Mouse (Mus musculus) kidney, postnatal 14 days (tissue): Measurements from ENCODE around the gene Gm6899.

ENCODE experiments used
- DNase-seq: peaks from one replicate; pipeline ENCODE4 v3.0.0; 2022; ENCODE audit warnings: mixed read lengths

Gene Gm6899

DNA sequence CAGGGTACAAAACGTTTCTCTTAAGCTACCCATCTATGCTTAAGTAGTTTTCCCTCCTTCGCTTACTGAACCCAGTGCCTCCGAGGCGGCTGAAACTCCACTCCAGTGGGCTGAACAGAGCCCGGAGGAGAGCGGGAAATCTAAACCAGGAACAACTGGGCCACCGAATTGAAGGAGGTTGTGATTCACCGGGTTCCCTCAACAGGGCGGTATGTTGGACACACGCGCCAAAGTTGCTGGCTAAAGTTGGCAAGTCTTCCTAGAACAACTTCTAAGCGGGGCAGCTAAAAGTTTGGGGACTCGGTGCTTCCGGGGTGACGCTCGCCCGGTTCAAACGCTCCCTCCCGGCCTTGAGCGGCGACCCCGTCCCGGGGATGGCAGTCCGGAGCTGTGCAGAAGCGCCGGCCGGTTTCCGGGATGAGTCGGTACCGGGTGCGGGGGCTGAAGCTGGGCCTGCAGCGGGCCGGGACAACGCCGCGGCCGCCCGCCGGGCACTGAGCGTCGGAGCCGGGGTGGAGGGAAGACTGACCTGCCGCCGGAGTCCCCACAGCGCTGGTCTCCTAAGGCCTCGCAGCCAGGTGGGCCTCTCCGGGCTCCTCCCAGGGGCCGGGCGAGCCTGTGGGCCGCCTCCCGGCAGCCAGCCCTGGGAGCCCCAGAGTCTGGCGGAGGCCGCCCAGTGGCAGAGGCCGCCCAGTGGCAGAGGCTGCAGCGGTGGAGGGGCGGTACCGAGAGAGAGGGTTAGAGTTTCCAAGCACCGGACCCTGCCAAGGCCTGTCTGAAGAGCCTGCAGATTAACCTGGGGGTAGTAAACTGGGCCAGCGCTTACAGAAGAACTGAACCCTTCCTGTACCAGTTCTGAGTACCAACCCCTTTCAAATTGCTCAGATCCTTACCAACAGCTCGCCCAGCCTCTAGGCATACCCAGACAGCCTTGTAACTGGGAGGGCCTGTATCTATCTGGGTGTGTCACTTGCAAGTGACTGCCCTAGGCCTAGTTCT lies at the start of gene Gm6899, which contains the start of gene Vrk2:
Gene Gm6899, plus strand, starts transcription at position 181 of the 999 bp plus-strand sequence.
Gene Vrk2, minus strand, starts transcription at position 939 of the 999 bp plus-strand sequence.
- DNase-seq: peak; percentile 90

DNA sequence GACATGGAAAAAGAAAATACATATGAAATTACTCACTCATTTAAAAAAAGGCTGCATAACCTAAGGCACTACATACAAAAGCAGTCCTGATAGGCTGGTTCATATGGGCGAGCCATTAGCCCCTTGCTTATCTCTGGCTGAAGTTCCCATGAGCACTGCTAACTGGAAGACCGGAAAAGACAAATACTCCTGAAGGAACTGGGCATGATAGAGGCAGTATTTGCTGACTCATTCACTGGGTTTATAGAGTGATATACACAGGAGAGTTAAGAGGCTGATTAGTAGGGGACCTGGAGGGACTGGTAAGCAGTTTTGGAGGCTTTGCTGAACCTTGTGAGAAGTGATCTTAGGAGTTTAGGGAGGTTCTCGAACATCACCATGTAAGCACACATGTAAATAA lies 41.5 kb upstream of the Gm6899 start:
- DNase-seq: no peak

GRCm38 (mm10) chr11:26585409-26586366 lies 7.4 kb upstream of the Gm6899 start:
- no peak for DNase-seq

DNA sequence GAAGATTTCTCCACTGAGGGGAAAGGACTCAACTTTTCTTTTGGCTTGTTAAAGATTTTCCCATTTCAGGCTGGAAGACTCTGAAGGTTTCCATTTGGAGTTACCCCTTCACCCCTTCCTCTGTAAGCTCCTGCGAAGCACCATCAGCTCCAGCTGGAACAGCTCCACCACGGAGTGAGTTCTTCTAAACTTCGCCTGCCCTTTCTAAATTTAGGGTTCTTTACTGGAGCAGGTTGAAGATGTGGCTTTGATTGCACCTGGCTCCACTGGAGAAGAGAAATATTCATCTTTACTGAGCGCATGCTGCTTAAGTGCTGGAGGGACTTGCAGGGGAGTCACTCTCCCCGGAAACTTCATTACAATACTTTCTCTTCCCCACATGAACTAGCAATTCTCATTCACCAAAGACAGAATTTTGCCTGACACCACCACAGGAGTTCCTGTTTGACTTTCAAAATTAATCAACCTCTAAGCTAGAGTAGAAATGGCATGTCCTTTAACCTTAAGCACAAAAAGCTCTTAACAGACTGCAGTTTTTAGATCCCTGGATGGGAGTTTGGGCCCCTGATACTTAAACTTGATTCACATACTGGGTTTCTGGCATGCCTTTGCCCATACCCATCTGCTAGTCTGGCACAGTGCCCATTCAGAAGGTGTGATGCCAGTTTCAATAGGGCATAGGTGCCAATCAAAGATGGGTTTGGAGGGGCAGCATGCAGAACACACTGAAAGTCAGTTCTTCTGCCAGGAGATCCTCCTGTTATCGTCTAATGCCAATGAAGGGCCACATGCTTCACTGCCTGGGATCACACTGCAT lies 6.5 kb upstream of the Gm6899 start:
- no peak for DNase-seq

- DNase-seq: no peak
Measured at GRCm38 (mm10) chr11:26587184-26587524, 5.9 kb upstream of the Gm6899 start.

GRCm38 (mm10) chr11:26592395-26593053 lies 517 bp upstream of the Gm6899 start:
- peak; percentile 8 for DNase-seq

DNA sequence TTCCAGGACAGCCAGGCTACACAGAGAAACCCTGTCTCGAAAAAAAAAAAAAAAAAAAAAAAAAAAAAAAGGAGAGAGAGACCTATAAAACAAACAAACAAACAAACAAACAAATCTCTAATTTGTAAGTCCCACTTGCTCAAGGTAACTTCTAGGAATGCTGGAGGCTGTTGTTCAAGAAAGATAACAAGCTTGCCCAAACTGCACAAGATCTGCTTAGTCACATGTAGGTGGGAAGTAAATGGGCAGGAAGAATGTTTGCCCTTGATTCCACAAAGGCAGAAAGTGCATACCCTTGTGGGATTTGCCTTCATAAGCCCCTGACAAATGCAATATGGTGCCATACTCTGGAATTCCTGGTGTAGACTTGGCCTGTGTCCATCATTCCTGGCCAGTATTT lies 1.4 kb downstream of the Gm6899 start:
- DNase-seq: no peak

DNA sequence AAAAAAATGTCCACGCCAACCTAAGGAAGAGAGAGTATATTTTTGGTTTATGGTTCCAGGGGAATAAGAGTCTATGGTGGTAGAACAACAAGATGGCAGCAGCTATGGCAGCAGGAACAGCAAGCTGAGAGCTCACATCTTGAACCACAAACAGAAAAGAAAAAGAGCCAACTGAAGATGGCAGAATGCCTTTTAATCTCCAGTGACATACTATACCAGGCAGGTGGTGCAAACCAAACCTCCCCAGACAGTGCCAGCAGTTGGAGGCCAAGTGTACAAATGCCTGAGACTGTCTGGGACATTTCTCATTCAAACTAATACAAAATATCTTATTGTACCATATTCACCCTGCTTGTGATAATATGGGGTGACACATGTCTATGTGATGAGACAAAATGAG lies 3.1 kb downstream of the Gm6899 start:
- DNase-seq: no peak

GRCm38 (mm10) chr11:26597145-26597544 lies 4.1 kb downstream of the Gm6899 start:
- DNase-seq: no peak

- DNase-seq: no peak
Measured at GRCm38 (mm10) chr11:26597761-26598160, 4.7 kb downstream of the Gm6899 start.

GRCm38 (mm10) chr11:26598876-26599275 lies 5.8 kb downstream of the Gm6899 start:
- DNase-seq: no peak

DNA sequence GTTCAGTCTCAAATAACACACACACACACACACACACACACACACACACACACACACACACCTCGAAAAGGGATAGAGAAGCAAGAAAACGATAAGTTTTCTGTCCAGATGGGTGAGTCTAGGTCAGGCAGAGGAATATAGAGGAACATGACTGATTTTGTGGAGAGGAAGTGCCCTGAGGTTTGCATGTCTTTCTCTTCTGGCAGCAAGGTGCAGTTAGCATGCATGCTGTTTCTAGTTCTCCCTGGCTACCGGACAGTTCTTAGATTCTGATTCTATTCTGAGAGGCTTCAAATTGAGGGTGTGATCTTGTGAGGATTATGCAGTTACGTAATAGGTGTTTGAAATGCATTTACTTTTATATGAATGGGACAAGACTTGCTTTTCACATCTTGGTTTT lies 7.7 kb downstream of the Gm6899 start:
- DNase-seq: no peak

DNA sequence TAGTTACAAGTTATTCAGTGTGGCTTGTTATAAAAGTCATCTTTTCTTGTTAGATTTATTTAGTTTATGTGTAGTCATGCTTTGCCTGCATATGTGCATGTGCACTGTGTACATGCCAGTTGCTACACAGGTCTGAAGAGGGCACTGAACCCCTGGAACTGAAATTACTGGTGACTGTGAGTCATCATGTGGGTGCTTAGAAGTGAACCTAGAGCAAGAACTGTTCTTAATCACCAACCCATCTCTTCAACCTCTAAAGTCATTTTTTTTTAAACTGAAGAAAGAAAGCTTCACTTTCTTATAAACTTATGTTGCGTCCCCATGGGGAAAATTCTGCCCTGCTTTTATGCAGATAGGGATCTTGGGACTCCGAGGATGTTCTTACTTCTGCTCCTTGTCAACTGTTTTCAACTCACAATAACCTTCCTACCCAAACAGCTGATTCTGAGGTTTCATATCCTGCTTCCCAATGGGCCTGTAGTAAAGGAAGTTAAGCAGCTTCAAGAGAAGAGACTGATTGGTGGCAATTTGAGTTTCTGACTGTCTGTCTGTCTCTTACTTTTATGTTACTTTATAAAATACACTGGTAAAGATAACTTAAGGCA lies 8.6 kb downstream of the Gm6899 start:
- DNase-seq: no peak

DNA sequence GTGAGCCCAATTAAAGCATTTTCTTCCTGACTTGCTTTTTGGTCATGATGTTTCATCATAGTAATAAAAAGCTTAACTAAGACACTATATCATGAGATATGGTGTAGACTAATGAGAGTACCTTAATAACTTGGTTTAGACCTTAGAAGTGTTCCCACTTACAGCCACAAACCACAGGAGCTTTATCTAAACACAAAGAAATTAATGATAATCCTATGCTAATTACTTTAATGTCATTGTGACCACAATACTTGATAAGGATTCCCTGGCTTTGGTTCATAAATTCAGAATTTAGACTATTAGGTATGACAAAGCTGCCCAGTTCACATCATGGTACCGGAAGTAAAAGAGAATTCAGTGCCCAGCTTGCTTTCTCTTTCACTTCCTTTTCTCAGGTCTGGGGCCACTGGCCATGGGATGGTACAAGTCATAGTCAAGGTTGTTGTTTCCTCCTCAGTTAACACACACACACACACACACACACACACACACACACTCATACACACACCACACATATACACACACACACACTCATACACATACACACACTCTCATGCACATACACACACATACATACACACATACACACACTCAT lies 11.1 kb downstream of the Gm6899 start:
- DNase-seq: no peak

DNA sequence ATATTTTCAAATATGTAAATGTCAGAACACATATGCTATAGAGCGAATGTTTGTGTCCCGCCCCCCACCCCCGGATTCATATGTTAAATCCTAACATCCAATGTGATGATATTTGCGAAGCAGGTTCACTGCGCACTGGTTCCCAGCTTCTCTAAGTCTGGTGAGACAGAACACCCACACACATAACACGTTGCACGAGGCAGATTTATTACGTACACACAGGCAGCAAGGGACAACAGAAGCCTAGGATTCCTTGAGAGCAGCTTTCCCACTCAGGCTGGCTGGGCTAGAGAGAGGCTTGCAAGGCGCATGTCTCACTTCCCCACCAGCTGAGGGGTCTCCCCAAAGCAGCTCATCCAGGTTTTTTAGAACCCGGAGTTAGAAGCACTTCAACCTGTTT lies 15.8 kb downstream of the Gm6899 start:
- no peak for DNase-seq

GRCm38 (mm10) chr11:26618475-26619223 lies 25.6 kb downstream of the Gm6899 start:
- no peak for DNase-seq

- no peak for DNase-seq
Measured at GRCm38 (mm10) chr11:26622727-26623126, 29.7 kb downstream of the Gm6899 start.

- no peak for DNase-seq
Measured at GRCm38 (mm10) chr11:26636239-26636638, 43.2 kb downstream of the Gm6899 start.

GRCm38 (mm10) chr11:26640314-26640785 lies 47.3 kb downstream of the Gm6899 start:
- no peak for DNase-seq

GRCm38 (mm10) chr11:26642141-26642540 lies 49.1 kb downstream of the Gm6899 start:
- DNase-seq: no peak
